In the genomic region with DNA sequence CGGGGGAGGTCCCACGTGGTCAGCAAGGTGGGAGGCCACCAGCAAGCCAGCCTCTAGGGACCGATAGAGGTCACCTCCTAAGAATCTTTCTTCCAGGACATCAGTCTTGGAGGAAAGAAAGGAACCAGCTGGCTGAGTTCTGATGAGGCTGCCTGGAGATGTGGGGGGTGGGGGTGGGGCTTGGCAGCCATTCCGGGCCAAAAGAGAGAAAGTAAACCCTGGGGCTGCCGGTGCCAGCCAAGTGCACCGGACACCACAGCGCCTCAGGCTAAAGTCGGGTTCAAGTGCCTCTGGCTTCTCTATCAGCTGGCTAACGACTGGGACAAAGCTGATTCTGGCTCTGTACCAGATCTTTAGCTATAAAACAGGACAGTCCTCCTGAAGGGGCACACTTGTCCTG, we compare ENCODE assay signal across 9 mouse cellular contexts.
DNase-seq lines count a peak whose midpoint lies in the region; ATAC-seq and TF ChIP-seq lines count a peak whose summit lies in the region.
"Had no signal": no experiment of that assay in that cellular context is flagged by ENCODE, and none has a peak within 500 bp of the region (broad histone marks: within the 10 kb centered on the region; RNA-seq: fewer than 3 reads in every experiment).

No protein-coding gene starts in this region.

- H3K9ac ChIP-seq in heart, embryonic 11.5 days (ENCODE audit: low read depth, low read length) = no peak overlapping the region
- no peak overlapping the region for H3K9ac ChIP-seq in kidney, embryonic 15.5 days
- no peak overlapping the region for H3K9ac ChIP-seq in midbrain, postnatal 0 days (replicated peaks; ENCODE audit: low read length, poor library complexity, severe bottlenecking)
- H3K9ac ChIP-seq: forebrain, embryonic 15.5 days; intestine, embryonic 15.5 days had no signal

- H3K36me3 ChIP-seq in heart, embryonic 11.5 days (ENCODE audit: control insufficient read depth, insufficient read depth, low read length) = no peaks in the 10 kb centered on the region
- no peaks in the 10 kb centered on the region for H3K36me3 ChIP-seq in kidney, embryonic 15.5 days
- no peaks in the 10 kb centered on the region for H3K36me3 ChIP-seq in midbrain, postnatal 0 days (ENCODE audit: insufficient read depth, low read length)
- H3K36me3 ChIP-seq in midbrain, embryonic 10.5 days = no peaks in the 10 kb centered on the region
- H3K36me3 ChIP-seq: forebrain, embryonic 15.5 days; intestine, embryonic 15.5 days had no signal

- no peaks in the 10 kb centered on the region for H3K27me3 ChIP-seq in heart, embryonic 11.5 days (ENCODE audit: control insufficient read depth, insufficient read depth, low read length)
- no peaks in the 10 kb centered on the region for H3K27me3 ChIP-seq in kidney, embryonic 15.5 days
- no peaks in the 10 kb centered on the region for H3K27me3 ChIP-seq in midbrain, postnatal 0 days (ENCODE audit: insufficient read depth, low read length)
- no peaks in the 10 kb centered on the region for H3K27me3 ChIP-seq in midbrain, embryonic 10.5 days (ENCODE audit: low read depth, poor library complexity, severe bottlenecking)
- H3K27me3 ChIP-seq: forebrain, embryonic 15.5 days; intestine, embryonic 15.5 days had no signal

- no peak for TF ChIP-seq POLR2A in brain, embryonic 14.5 days (IDR thresholded peaks at IDR 0.05; ENCODE audit: borderline replicate concordance, extremely low read depth, insufficient read depth, insufficient read length, poor library complexity, severe bottlenecking)

- H3K4me3 ChIP-seq in heart, embryonic 11.5 days (ENCODE audit: low read depth, low read length) = no peak overlapping the region
- no peak overlapping the region for H3K4me3 ChIP-seq in kidney, embryonic 15.5 days (replicated peaks)
- H3K4me3 ChIP-seq in midbrain, postnatal 0 days (ENCODE audit: low read depth, low read length) = no peak overlapping the region
- no peak overlapping the region for H3K4me3 ChIP-seq in midbrain, embryonic 10.5 days
- H3K4me3 ChIP-seq: forebrain, embryonic 15.5 days; intestine, embryonic 15.5 days had no signal

- intact Hi-C loops in heart, postnatal 25 days (cut with DNase I) = loop anchor here (1.0 to 5.0 kb wide), 2 partner anchors 78 to 104 kb away; partner anchors contain the start of gene Pdgfa

- H3K4me1 ChIP-seq in heart, embryonic 11.5 days (ENCODE audit: control insufficient read depth, insufficient read depth, low read length) = peaks cover 13% of the 10 kb centered on the region
- peaks cover 54% of the 10 kb centered on the region for H3K4me1 ChIP-seq in kidney, embryonic 15.5 days
- H3K4me1 ChIP-seq in midbrain, postnatal 0 days (ENCODE audit: insufficient read depth, low read length) = no peaks in the 10 kb centered on the region
- H3K4me1 ChIP-seq in midbrain, embryonic 10.5 days = peaks cover 8% of the 10 kb centered on the region; the same call in 1 of the 2 replicates

- H3K4me2 ChIP-seq in heart, embryonic 11.5 days = no peak overlapping the region
- 0 out of 2 replicates have a peak overlapping the region, but pooled peaks have one; percentile 3 for H3K4me2 ChIP-seq in kidney, embryonic 15.5 days
- no peak overlapping the region for H3K4me2 ChIP-seq in midbrain, postnatal 0 days (ENCODE audit: low read depth, low read length, poor library complexity, severe bottlenecking)
- H3K4me2 ChIP-seq: forebrain, embryonic 15.5 days; intestine, embryonic 15.5 days had no signal

- 0 out of 2 replicates have a peak, but pooled peaks have one; percentile 2 for ATAC-seq in heart, embryonic 11.5 days (replicated peaks; ENCODE audit: insufficient number of reproducible peaks, low FRiP score, low TSS enrichment)
- peak; percentile 3 for ATAC-seq in kidney, embryonic 15.5 days (replicated peaks; ENCODE audit: low FRiP score)
- no peak for ATAC-seq in midbrain, postnatal 0 days (ENCODE audit: low FRiP score)

- no peak for DNase-seq in heart, postnatal 25 days (ENCODE audit: low spot score)
- DNase-seq in kidney, adult 8-10 months = no peak
- DNase-seq in midbrain, postnatal 0 days (ENCODE audit: low spot score) = peak; percentile 44
- DNase-seq in midbrain, embryonic 10.5 days (ENCODE audit: low spot score) = no peak
- peak; percentile 57 for DNase-seq in brain, embryonic 14.5 days (ENCODE audit: low read depth)

- H3K9me3 ChIP-seq in heart, embryonic 11.5 days (replicated peaks; ENCODE audit: control insufficient read depth, low read length) = no peaks in the 10 kb centered on the region
- no peaks in the 10 kb centered on the region for H3K9me3 ChIP-seq in kidney, embryonic 15.5 days (replicated peaks)
- no peaks in the 10 kb centered on the region for H3K9me3 ChIP-seq in midbrain, postnatal 0 days (ENCODE audit: low read length)
- no peaks in the 10 kb centered on the region for H3K9me3 ChIP-seq in midbrain, embryonic 10.5 days (replicated peaks)
- H3K9me3 ChIP-seq: forebrain, embryonic 15.5 days; intestine, embryonic 15.5 days had no signal

- WGBS in heart, embryonic 11.5 days (ENCODE audit: insufficient replicate concordance) = 37% methylated on average over 8 of the region's 9 CpGs
- 18% methylated on average over 9 of the region's 9 CpGs for WGBS in kidney, embryonic 15.5 days
- 31% methylated on average over 8 of the region's 9 CpGs for WGBS in midbrain, postnatal 0 days
- WGBS in midbrain, embryonic 10.5 days = 69% methylated on average over 9 of the region's 9 CpGs

- no peak for TF ChIP-seq CTCF in midbrain, postnatal 0 days (IDR thresholded peaks at IDR 0.05)
- no peak for TF ChIP-seq CTCF in brain, embryonic 14.5 days (IDR thresholded peaks at IDR 0.05; ENCODE audit: borderline replicate concordance, extremely low read depth, insufficient read depth, insufficient read length)

- H3K27ac ChIP-seq in heart, embryonic 11.5 days (ENCODE audit: low read depth, low read length) = no peak overlapping the region
- H3K27ac ChIP-seq in kidney, embryonic 15.5 days = no peak overlapping the region
- no peak overlapping the region for H3K27ac ChIP-seq in midbrain, postnatal 0 days (ENCODE audit: low read depth, low read length)
- H3K27ac ChIP-seq in midbrain, embryonic 10.5 days (replicated peaks) = no peak overlapping the region
- H3K27ac ChIP-seq: forebrain, embryonic 15.5 days; intestine, embryonic 15.5 days had no signal

Comparison
In these comparisons a context has a peak if more than half of its experiments do, and no peak if none do; other contexts are left out.
1. DNase-seq: peak in midbrain, postnatal 0 days (single experiment) and brain, embryonic 14.5 days (single experiment); none in heart, postnatal 25 days (single experiment), kidney, adult 8-10 months (0 of 2) and midbrain, embryonic 10.5 days (single experiment).